Mouse (Mus musculus): ENCODE results near the gene Gpr15. TPM values are rescaled to one million over a fixed set of nuclear protein-coding genes. Genes with fewer than 3 reads are reported as not detected.

Gpr15 gene
- total RNA-seq (2018; cell fraction: chromatin; rRNA removed) = not detected
- under 1 TPM in 9 of 26 experiments, not detected in 17; 0.07 to 0.19 (median 0.11) TPM for total RNA-seq (2018; cell fraction: cytosol; rRNA removed)
- total RNA-seq (2018; cell fraction: nucleus; rRNA removed) = under 1 TPM in 1 of 26 experiments, not detected in 25; 0.43 TPM
- not detected in 3 replicates for polyA plus RNA-seq (2018)

DNA sequence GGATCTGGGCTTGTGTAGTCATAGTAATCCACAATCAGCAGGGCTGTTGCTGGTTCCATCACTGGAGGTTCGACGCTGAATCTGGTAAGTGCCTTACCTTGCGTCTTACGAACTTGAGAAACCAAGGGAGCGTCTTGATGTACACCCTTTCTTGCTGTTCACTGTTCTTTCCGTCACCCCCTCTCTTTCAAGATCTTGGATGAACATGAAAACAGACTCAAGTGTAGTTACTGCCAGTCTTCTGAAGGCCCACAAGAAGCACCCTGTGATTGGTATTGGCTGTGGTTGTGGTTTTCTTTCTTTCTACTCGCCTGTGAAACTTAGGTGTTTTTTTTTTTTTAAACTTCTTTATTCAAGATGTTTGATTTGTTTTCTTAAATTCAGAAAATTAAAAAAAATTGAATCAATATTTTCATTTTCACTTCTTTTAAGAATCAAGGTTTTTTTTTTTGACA lies at the start of gene Gpr15:
Gene Gpr15, minus strand, starts transcription at position 405 of the 455 bp plus-strand sequence.
- Histone ChIP-seq H3K36me3 (ENCODE audit: inconsistent target) (no peaks in the 10 kb centered on the region), H3K27ac (no peak within 1 kb of the TSS), H3K79me2 (ENCODE audit: inconsistent target) (no peaks in the 10 kb centered on the region), H3K4me3 (ENCODE audit: inconsistent target) (no peak within 1 kb of the TSS)
- 89% methylated on average over 7 of the region's 7 CpGs for WGBS (ENCODE audit: missing documents)

DNA sequence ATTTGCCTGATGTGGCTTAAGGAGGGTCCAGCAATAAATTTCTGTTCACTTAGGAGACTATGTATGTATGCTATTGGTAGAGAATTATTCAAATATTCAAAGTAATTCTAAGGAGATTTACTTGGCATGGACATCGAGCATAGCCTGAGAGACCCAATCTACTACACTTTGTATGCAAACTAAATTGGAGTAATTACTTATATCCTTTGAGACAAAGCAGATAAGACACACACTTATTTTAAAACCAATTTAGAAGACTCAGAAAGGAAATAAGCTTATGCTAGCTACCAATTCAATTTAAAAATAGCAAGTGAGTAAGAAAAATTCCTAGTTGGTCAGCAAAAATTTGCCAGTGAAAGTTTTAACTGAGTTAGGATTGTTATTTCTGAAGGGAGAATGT lies 44.2 kb upstream of the Gpr15 start, which contains the start of gene Olfr172:
Gene Olfr172, minus strand, starts transcription at position 101 of the 400 bp plus-strand sequence.
- Histone ChIP-seq H3K79me2 (ENCODE audit: inconsistent target) (no peaks in the 10 kb centered on the region), H3K4me3 (ENCODE audit: inconsistent target) (no peak within 1 kb of the TSS), H3K36me3 (ENCODE audit: inconsistent target) (no peaks in the 10 kb centered on the region), H3K27ac (no peak within 1 kb of the TSS)
- 82% methylated on average over 1 of the region's 1 CpGs for WGBS (ENCODE audit: missing documents)

DNA sequence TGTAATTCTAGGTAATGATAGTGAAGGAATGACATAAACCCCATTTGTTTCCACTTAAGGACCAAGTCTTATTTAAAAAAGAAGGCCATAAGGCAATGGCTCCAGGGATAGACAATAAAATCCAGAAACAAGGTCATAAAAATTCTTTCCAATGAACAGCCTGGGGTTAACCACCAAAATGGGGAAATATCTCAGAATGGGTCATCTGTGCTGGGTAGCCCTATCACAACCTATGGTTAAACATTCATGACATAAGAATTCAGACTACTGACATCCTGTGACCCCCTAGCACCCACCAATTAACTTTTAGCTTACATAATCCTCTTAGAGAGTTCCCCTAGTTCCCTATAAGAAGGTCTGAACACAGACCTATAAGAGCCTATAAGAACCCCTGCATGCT lies 37.3 kb upstream of the Gpr15 start:
- H3K36me3 ChIP-seq (ENCODE audit: inconsistent target) = no peaks in the 10 kb centered on the region
- no peak overlapping the region for H3K4me3 ChIP-seq (ENCODE audit: inconsistent target)
- H3K79me2 ChIP-seq (ENCODE audit: inconsistent target) = no peaks in the 10 kb centered on the region
- no peak overlapping the region for H3K27ac ChIP-seq

- Histone ChIP-seq H3K79me2 (ENCODE audit: inconsistent target) (no peaks in the 10 kb centered on the region), H3K27ac (no peak overlapping the region), H3K36me3 (ENCODE audit: inconsistent target) (no peaks in the 10 kb centered on the region), H3K4me3 (ENCODE audit: inconsistent target) (no peak overlapping the region)
- 18% methylated on average over 1 of the region's 1 CpGs for WGBS (ENCODE audit: missing documents)
These were observed 32.4 kb upstream of the Gpr15 start for GRCm38 (mm10) chr16:58751314-58751713.

GRCm38 (mm10) chr16:58746715-58747114 lies 27.8 kb upstream of the Gpr15 start:
- Histone ChIP-seq H3K4me3 (ENCODE audit: inconsistent target) (no peak overlapping the region), H3K79me2 (ENCODE audit: inconsistent target) (no peaks in the 10 kb centered on the region), H3K27ac (no peak overlapping the region), H3K36me3 (ENCODE audit: inconsistent target) (no peaks in the 10 kb centered on the region)
- WGBS (ENCODE audit: missing documents) = 89% methylated on average over 4 of the region's 4 CpGs

DNA sequence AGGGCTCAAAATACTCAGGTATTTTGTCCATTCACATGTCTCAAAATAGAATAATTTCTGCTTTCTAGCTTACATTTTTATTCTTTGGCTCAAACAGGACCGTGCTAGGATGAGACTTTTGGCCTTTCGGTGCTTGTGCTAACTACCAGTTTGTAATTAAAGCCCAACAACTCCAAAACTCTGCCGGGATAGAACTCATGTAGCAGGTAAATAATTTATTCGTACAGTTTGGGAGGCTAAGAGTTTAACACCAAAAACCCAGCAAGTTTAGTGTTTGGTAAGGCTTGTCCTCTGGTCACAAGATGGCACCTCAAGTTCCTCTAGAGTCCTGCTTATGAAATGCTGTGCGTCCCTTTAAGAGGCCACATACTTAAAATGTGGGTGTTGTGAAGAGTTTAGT lies 21.9 kb upstream of the Gpr15 start:
- no peaks in the 10 kb centered on the region for H3K36me3 ChIP-seq (ENCODE audit: inconsistent target)
- no peak overlapping the region for H3K27ac ChIP-seq
- WGBS (ENCODE audit: missing documents) = 96% methylated on average over 5 of the region's 5 CpGs
- H3K4me3 ChIP-seq (ENCODE audit: inconsistent target) = no peak overlapping the region
- no peaks in the 10 kb centered on the region for H3K79me2 ChIP-seq (ENCODE audit: inconsistent target)

- Histone ChIP-seq H3K36me3 (ENCODE audit: inconsistent target) (peaks cover 7% of the 10 kb centered on the region; the same call in 1 of the 2 replicates), H3K4me3 (ENCODE audit: inconsistent target) (no peak overlapping the region), H3K27ac (no peak overlapping the region), H3K79me2 (ENCODE audit: inconsistent target) (no peaks in the 10 kb centered on the region)
- WGBS (ENCODE audit: missing documents) = 100% methylated on average over 1 of the region's 1 CpGs
These were observed 19.9 kb upstream of the Gpr15 start for GRCm38 (mm10) chr16:58738800-58739199.

- Histone ChIP-seq H3K79me2 (ENCODE audit: inconsistent target) (no peaks in the 10 kb centered on the region), H3K27ac (no peak overlapping the region), H3K36me3 (ENCODE audit: inconsistent target) (peaks cover 10% of the 10 kb centered on the region; the same call in 1 of the 2 replicates), H3K4me3 (ENCODE audit: inconsistent target) (no peak overlapping the region)
- 94% methylated on average over 4 of the region's 4 CpGs for WGBS (ENCODE audit: missing documents)
These were observed 19.3 kb upstream of the Gpr15 start for GRCm38 (mm10) chr16:58738205-58738604.

GRCm38 (mm10) chr16:58728176-58728671 lies 9.4 kb upstream of the Gpr15 start:
- peak overlapping the region; percentile 48 for H3K27ac ChIP-seq
- H3K79me2 ChIP-seq (ENCODE audit: inconsistent target) = peaks cover 14% of the 10 kb centered on the region
- 0% methylated on average over 30 of the region's 31 CpGs for WGBS (ENCODE audit: missing documents)
- H3K36me3 ChIP-seq (ENCODE audit: inconsistent target) = peaks cover 27% of the 10 kb centered on the region; the same call in 1 of the 2 replicates
- H3K4me3 ChIP-seq (ENCODE audit: inconsistent target) = peak overlapping the region; percentile 86

GRCm38 (mm10) chr16:58727477-58728131 lies 8.7 kb upstream of the Gpr15 start, which contains the start of gene Cldnd1:
Gene Cldnd1, plus strand, starts transcription at chr16:58727910.
- WGBS (ENCODE audit: missing documents) = 5% methylated on average over 35 of the region's 35 CpGs
- Histone ChIP-seq H3K4me3 (ENCODE audit: inconsistent target) (peak within 1 kb of the TSS; percentile 86), H3K36me3 (ENCODE audit: inconsistent target) (peaks cover 22% of the 10 kb centered on the region; the same call in 1 of the 2 replicates), H3K27ac (peak within 1 kb of the TSS; percentile 48), H3K79me2 (ENCODE audit: inconsistent target) (peaks cover 14% of the 10 kb centered on the region)

DNA sequence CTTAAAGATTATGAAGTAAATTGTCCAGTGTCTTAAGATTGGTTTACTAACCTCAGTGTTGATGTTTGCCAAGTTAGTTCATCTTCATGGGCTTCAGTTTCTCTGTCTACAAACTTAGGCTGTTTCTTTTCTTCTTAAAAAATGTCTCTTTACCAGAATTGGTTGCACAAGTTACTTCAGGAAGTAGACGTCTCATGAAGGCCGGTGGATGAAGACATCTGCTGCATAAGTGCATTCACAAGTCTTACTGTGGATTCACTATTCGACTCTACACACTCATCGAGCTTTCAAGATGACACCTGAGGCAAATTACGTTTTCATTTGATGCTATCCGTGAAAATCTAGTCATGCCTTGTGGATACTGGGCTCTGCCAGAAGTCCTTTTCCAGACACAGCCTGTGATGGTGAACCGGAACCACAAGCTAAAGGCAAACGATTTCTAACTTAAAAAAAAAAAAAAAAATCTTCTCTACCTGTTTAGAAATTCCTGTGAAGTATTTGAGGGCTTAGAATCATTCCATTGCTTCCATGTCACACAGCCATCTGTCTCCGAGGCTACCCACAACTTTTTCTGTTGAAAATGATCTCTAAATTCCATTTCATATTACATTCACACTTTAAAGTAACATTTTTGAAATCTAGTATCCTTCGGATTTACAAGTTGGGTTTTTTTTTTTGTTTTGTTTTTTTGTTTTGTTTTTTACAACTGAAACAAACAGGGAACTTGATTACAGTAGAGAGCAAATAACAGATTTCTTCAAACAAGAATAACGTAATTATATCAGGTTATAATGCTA lies 8.0 kb upstream of the Gpr15 start:
- H3K4me3 ChIP-seq (ENCODE audit: inconsistent target) = peak overlapping the region; percentile 20; the same call in 1 of the 2 replicates
- WGBS (ENCODE audit: missing documents) = 70% methylated on average over 11 of the region's 11 CpGs
- H3K79me2 ChIP-seq (ENCODE audit: inconsistent target) = peaks cover 14% of the 10 kb centered on the region

GRCm38 (mm10) chr16:58722292-58722691 lies 3.4 kb upstream of the Gpr15 start:
- no peak overlapping the region for H3K27ac ChIP-seq
- H3K4me3 ChIP-seq (ENCODE audit: inconsistent target) = no peak overlapping the region
- no peaks in the 10 kb centered on the region for H3K36me3 ChIP-seq (ENCODE audit: inconsistent target)
- 85% methylated on average over 2 of the region's 2 CpGs for WGBS (ENCODE audit: missing documents)
- no peaks in the 10 kb centered on the region for H3K79me2 ChIP-seq (ENCODE audit: inconsistent target)

More for the DNA sequence above, 8.0 kb upstream of the Gpr15 start:
- no peak overlapping the region for H3K27ac ChIP-seq
- peaks cover 16% of the 10 kb centered on the region; the same call in 1 of the 2 replicates for H3K36me3 ChIP-seq (ENCODE audit: inconsistent target)

- Histone ChIP-seq H3K36me3 (ENCODE audit: inconsistent target) (no peaks in the 10 kb centered on the region), H3K27ac (no peak overlapping the region), H3K4me3 (ENCODE audit: inconsistent target) (no peak overlapping the region), H3K79me2 (ENCODE audit: inconsistent target) (no peaks in the 10 kb centered on the region)
- WGBS (ENCODE audit: missing documents) = 93% methylated on average over 4 of the region's 4 CpGs
These were observed 3.9 kb downstream of the Gpr15 start for GRCm38 (mm10) chr16:58715018-58715417.

DNA sequence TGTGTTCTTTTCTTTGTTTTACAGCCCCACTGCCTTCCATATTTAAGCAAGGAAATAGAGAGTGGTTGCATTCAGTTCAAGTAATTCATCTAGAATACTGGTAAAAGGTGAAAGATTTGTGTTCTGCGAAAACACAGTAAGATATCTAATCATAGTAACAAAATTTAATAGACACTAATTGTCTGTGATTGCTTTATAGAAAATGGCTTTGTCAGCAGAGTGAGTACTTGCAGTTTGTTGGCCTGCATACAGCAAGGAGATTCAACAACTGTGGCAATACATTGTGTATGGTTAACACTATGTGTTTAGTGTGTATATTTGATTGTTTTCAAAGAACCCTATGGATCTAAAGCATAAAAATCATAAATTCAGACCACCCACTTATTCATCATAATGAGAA lies 5.7 kb downstream of the Gpr15 start:
- Histone ChIP-seq H3K4me3 (ENCODE audit: inconsistent target) (no peak overlapping the region), H3K36me3 (ENCODE audit: inconsistent target) (no peaks in the 10 kb centered on the region)
- WGBS (ENCODE audit: missing documents) = 100% methylated on average over 1 of the region's 1 CpGs

More for the DNA sequence above, 5.7 kb downstream of the Gpr15 start:
- Histone ChIP-seq H3K27ac (no peak overlapping the region), H3K79me2 (ENCODE audit: inconsistent target) (no peaks in the 10 kb centered on the region)

Measured in macrophage (primary cell).